Mouse (Mus musculus) lung, postnatal 25 days (tissue): ENCODE measurements around the gene Olfr681.
"Not testable (repeated sequence)": the region's sequence is repeated elsewhere in the genome, so short reads cannot be mapped to it uniquely, and the experiment has no call there.

ENCODE experiments used
- DNase-seq: peaks from one replicate; pipeline ENCODE4 v3.0.0; 2022; ENCODE audit warnings: low spot score

Olfr681 gene

GRCm38 (mm10) chr7:105116536-105116935, at the start of gene Olfr681:
TSS of gene Olfr681 (plus strand) at chr7:105116836.
- no peak for DNase-seq

DNA sequence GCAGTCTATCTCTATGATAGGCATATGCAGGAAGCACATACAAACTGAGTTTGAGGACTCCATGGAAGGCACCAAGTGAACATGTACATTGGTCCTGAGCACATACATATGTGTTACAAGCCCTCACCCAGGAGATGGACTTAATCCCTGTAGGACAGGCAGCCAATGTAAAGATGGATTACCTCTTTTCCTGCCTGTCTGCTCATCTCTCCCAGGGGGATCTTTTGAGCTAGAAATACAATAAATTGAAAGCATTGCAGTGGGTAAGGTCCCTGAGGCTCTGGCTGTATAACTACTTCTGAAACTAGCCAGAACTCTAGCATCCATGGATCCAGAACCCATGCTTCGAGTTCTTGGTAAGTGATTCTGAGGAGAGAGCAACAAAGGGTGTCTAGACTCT, 35.7 kb upstream of the Olfr681 start, which contains the start of gene Olfr679:
TSS of gene Olfr679 (plus strand) at position 301 of the 400 bp plus-strand sequence.
- no peak for DNase-seq

- not testable (repeated sequence) for DNase-seq
Observed at GRCm38 (mm10) chr7:105092717-105093116, 23.9 kb upstream of the Olfr681 start, which contains the start of gene Olfr680-ps1. TSS of gene Olfr680-ps1 (minus strand) at chr7:105092817.

- DNase-seq: no peak
Observed at GRCm38 (mm10) chr7:105141275-105141674, 24.6 kb downstream of the Olfr681 start.

DNA sequence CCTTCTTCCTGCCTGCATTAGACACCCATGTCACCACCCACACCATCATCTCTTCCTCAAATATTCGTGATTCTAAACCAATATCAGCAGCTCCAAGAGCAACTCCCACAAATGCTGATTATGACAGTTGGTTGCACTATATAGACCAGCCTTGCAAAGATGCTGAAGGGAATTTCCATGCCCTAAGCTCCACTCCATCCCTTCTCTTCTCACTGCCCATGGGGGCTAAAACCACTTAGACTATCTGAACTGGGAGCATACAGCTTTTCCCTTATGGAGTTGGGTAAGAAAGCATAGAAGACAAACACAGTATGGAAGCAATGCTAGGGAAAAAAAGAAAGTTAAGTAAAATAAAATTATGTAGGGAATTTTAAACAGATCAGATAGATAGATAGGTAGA, 30.3 kb downstream of the Olfr681 start, which contains the start of gene Olfr683:
TSS of gene Olfr683 (minus strand) at position 101 of the 400 bp plus-strand sequence.
- no peak for DNase-seq

DNA sequence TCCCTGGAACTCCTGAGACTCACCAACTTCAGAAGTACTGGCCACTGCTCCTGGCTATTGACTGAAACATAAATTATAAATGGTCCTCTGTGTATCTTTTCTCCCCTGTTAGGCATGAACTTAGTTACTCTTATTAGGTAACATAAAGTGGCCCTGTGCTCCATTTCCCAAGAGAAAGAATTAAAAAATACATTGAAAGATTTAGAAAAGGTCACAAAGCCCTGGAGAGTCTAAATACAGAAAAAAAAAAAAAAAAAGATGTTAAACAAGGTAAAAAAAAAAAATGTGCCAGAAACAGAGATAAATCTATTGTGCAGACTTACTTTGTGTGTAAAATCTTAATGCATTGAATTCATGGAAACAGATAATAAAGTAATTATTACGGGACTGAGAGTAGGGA, 46.9 kb downstream of the Olfr681 start, which contains the start of gene Olfr684:
TSS of gene Olfr684 (minus strand) at position 101 of the 400 bp plus-strand sequence.
- no peak for DNase-seq

GRCm38 (mm10) chr7:105170773-105171172, 54.1 kb downstream of the Olfr681 start:
- no peak for DNase-seq
